Mouse (Mus musculus) gastrocnemius, postnatal 36 days (tissue): ENCODE measurements at regions not wholly inside any gene's neighbourhood (a gene's known extent, or its start where the extent isn't known, plus 50 kb on each side); places are given as distances from the start of the nearest gene placed in this dataset.

Experiments used
- DNase-seq, 2 experiments: peaks; one replicate each; pipeline ENCODE4 v3.0.0; 2022
- intact Hi-C: fragments of 180-260 bp; cut with DNase I; formaldehyde crosslinking; loops from one replicate; pipeline ENCODE4 v1.15.1; 2025

DNA sequence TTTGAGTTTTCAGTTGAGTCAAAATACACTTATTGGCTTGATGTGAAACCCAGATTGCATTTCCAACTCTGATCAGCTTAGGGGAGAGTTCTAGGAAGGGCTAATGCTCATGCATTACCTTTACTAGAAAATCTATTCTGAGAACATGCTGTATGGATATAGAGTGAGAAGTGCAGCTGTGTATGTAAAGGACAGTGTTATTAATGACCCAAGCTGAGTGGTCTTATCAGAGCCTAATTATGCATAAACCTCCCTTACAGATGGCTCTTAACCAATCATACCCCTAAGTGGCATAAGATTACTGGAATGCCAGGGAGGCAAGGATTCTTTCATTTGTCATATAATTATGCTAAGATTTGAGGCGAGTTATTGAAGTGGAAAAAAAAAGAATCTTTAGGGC is 210.6 kb upstream of the 2610001J05Rik start:
- DNase-seq = no peak
- intact Hi-C loops = no loop called here

DNA sequence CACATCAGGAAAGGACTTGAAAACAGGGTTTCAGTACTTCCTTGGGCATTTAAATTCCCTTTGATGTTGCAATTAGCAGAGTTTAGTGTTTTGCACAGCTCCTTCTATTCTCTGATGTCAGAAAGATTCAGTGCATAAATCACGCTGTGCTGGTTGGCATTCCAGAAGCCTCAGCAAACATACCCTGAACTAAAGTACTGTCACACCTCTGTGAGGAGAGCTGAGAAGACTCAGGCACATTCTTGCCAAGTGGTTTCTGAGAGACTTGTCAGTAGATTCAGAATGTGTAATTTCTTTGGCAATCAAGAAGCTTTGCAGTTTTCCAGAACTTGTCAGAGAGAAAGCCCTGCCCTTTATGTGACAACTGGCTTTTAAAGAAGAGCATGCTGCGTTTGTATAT is 192.4 kb upstream of the 2610001J05Rik start:
- intact Hi-C loops = no loop called here
- DNase-seq = no peak

DNA sequence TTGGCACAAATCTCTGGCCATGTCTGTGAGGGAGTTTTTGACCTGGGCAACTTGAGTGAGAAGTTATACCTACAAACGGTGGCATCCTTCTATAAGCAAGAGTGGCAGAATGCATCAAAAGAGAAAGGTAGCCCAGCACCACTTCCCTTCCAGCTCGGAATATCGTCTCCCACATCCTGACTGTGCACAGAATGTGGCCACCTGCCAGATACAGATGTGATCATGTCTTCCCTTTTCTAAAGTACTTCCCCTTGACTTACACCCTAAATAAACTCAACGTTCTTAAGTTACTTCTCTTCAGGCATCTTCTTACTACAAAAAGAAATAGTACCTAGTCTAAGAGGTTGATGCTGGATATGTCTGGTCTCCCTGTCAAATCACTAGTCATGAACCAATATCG is 175.2 kb upstream of the 2610001J05Rik start:
- no peak for DNase-seq
- intact Hi-C loops = no loop called here

DNA sequence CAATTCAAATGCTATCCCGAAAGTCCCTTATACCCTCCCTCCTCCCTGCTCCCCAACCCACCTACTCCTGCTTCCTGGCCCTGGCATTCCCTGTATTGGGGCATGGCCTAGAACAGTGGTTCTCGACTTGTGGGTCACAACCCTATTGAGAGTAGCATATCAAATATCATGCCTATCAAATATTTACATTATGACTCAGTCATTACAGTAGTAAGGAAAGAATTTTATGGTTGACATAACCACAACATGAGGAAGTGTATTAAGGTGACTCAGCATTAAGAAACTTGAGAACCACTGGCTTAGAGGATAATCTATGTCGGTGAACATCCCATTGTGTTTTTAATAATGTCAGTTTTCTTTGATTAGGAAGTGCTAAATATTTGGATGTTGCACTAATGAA is 173.3 kb upstream of the 2610001J05Rik start:
- intact Hi-C loops = no loop called here
- no peak for DNase-seq

DNA sequence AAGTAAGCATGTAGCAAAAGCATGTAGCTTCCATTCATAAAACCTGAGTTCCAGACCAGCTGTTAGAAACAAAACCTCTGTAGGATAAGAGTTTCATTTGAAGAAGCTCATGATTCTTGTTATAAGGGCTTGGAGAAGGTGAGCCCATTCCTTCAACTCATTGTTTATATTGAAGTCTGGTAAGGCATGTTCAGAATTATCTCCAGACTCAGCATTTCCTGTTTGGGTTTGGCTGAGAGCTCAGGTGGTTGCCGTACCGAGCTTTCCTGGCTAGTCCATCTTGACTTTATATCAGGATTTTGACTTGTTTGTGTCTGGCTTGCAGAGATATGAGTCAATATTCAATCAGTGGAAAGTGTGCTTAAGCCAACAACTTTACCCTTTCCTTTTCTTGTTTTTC is 154.6 kb upstream of the 2610001J05Rik start:
- no peak for DNase-seq
- intact Hi-C loops = no loop called here

DNA sequence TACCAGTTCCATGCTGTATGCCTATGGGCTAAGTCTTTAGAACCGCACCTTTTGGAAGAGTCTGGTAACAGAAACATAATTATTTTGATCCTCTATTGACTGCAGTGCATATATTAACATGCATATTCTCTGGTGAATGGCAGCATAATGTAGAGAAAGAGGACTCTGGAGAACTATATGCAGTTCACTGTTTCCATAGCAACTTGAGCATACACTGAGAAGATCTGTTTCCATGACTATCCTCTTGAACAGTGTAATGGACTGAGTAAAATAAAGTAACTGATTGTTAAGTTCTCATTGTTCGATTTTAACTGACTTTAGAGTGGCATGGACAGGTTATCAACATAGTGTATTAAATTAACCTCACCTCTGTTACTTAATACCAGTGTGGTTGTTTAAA is 147.6 kb upstream of the 2610001J05Rik start:
- intact Hi-C loops = no loop called here
- DNase-seq = no peak

DNA sequence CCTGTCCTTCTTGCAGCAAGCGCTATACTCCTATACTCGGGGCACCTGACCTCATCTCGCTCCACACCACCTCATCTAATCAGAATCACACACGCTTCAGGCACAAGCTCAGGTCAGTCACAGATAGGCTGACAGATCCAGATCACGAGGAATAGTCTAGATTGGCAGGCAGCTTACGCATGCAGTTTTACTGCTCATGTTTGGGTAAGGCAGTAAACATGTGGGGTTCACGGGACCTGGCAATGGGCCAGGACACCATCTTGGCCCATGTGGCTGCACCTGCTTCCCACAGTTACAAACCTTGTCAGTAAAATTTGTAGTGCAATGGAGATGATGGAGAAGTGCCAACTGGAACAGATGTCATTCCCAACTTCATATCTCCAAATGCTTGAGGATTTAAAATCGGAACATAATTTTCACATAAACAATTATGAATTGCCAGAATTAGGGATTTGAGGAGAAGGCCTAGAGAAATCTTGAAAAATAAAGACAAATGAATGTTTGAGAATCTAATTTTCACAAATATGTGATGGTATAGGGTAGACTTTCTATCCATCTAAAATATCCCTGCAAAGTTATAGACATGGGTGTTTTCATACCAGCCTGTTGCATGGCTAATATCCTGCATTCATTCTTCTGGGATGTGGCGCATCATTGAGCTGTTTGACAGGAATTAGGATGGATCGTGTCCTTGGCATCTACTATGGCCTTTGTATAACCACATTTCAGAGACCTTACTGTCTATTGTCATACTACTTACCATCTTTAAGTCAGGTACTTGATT is 111.5 kb upstream of the 2610001J05Rik start:
- no peak for DNase-seq
- intact Hi-C loops = no loop called here

DNA sequence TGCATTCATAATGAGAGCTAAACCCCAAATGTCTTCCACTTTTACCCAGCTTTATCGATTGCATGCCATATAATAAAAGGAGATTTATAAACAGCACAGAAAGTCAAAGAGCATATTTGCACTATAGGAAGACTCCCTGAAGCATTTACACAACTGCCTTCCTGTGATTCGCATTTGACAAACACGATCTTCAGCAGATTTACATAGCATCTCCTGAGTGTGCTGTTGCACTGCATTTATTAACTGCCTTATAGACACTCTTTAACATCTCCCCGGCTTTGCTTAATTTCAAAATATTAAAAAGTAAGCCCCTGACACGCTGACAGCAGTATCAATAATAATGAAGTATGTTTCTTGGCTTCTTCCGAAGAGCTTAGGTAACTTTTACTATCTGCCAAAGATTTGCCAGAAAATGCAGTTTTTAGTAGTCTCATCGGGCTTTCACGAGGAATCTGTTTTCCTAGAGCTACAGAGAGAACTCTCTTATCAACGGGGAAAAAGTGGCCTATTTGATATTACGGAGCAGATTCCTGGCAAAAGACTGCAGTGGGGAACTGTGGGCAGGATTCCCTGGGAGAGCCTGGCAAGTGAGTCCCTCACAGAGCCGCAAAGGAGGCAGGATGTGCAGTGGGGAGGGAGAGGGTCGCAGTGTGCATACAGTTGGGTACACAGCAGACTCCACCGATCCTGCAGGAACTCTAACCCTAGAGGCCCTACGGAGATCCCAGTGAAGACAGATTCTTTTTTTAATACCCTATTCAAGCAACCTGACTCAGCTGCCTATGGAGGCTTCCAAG is 103.6 kb upstream of the 2610001J05Rik start:
- no peak for DNase-seq
- intact Hi-C loops = no loop called here

DNA sequence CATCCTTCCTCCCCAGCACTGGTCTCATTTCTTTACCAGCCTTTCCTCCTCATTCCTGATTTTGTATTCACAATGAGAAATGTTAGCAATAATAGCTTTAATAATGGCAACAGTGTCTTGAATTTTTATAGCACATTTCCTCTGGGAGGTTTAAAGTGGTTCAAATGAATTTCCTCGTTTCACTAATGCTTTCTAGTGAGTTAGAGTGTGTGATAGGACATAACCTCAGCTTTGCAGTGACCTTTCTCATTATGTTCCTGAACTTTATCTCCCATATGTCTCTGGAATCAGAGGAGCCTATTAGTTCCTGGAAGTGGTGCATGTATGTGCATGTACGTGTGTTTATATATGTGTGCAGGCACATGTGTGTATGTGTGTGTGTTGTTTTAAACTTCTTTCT is 93.2 kb upstream of the 2610001J05Rik start:
- intact Hi-C loops = no loop called here
- no peak for DNase-seq

DNA sequence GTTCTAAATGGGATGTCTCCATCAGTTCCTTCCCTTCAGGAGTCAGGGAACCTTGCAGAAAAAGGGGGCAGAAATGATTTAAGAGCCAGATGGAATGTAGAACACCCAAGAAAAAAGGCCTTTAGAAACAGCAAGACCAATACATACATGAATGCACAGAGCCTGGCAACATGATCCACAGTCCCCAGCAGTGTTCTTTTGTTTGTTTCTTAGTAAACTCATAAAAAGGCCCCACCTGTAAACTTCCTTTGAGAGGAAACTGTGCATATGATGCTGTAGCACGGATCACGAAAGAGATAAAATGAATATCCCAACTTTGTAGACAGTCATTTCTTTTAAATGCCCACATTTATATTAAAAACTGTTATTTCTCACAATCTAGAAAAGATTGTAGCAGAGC is 92.7 kb upstream of the 2610001J05Rik start:
- no peak for DNase-seq
- intact Hi-C loops = no loop called here

DNA sequence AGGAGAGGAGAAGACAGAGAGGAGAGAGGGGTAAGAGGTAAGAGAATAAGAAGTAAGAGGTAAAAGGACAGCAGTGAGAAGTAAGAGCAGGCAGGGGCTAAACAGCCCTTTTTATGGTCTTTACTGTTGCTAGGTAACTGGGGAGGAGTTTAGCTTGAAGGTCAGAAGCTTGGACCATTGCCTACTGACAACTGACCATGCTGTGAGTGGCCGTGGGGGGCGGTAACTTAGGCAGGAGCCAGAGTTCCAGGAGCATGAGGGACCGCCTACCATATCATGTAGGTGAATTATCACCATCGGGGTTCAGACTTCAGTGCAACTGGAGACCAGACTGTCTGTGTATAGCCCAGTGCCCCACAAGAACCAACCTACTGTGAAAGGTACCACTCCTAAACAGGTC is 78.3 kb upstream of the 2610001J05Rik start:
- intact Hi-C loops = no loop called here
- DNase-seq = no peak

DNA sequence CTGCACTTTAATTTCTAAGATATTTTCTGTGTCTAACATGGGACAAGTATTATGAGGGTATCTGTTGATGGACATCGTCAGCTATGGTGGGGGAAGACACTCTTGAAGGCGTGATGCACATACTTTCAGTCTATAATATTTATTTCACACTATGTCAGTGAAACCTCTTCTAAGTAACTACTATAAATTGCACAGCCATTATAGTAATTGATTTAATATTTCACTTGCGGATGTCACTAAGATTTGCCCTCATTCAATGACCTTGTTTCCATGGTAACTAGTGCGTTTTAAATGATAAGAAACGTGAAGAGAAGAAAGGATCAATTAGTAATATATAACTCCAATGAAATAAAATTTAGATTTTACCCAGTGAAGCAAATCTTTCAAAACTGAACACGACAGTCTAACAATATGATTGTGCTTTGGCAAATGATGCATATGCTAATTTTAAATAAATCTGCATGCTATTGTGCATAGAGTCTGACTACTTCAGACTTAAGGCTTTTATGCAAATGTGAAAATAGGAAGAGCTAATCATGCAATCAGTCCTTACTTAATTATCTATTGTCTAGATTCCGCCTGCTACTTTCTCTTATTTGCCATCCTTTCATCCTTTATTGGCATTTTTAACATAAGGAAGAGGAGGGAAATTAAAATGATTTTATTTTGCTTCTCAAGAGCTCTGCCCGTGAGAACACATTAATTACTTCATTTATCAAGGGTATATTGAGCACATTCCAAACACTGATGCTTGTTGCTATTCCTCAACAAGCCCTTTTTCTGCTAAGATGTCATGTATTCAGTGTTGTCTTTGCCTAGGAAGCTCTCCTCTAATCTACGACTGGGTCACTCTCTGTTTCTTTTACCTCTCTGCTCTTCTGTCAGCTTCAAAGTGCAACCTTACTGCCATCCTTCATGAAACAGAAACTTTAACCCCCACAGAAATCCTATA is 49.8 kb upstream of the 2610001J05Rik start:
- intact Hi-C loops = no loop called here
- no peak for DNase-seq
